Mouse (Mus musculus) ES-E14 (cell line): ENCODE data around the gene Hdac8.

Experiments used
- CHD2 ChIP-seq: IDR thresholded peaks from 2 replicates; pipeline ENCODE4 v1.6.1; 2014; ENCODE audit warnings: mild to moderate bottlenecking, low read depth, low read length, inconsistent platforms
- ZC3H11A ChIP-seq: IDR thresholded peaks from 2 replicates; pipeline ENCODE4 v1.6.1; 2012; ENCODE audit warnings: low read depth, mild to moderate bottlenecking, inconsistent platforms, low read length, borderline replicate concordance

DNA sequence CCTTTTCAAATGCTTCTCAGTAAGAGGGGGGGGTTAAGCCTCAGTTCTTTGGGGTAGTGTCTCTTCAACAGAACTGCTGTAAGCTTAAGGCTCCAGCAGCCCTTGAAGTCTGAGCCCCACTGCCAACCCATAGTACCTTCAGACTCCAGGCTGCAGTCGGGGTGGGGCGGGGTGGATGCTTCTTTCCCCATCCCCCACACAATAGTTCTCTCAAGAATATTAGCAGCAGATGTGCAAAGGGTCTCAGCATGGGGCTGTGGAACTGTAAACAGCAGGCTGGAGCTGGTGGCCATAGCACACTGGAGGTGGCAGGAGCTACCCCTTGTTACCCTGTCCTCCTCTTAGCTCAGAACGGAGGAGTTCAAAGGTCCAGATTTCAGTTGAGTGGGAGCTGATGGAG lies 202.7 kb downstream of the Hdac8 start:
- TF ChIP-seq ZC3H11A (no peak), CHD2 (no peak)
